Mouse (Mus musculus): Measurements from ENCODE around the gene Rtn1. TPM values are rescaled to one million over a fixed set of nuclear protein-coding genes. Genes with fewer than 3 reads are reported as not detected.

Rtn1 gene
- total RNA-seq, 2 experiments from 2014 or later: 3.3 to 4.6 TPM

DNA sequence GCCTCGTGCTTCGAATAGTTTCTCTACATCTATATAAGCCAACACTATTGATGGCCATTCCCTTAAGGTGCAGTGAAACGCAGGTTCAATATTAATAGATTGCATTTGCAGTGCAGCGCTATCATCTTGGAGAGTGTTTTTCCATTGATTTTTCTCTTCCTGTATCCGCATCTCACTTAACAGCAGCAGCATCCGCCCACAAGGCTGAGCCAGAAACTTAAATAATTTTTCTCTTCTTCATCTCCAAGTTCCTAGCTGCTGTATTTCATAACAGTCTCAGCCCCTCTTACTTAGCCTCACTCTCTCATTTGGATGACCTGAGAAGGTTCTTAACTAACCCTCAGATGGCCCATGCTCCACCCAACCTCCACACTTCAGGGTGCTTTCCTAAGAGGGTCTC is 20.7 kb downstream of the Rtn1 start:
- DNase-seq: no peak
- intact Hi-C loops (cut with DNase I; ENCODE audit: low total_unique reads): no loop called here

DNA sequence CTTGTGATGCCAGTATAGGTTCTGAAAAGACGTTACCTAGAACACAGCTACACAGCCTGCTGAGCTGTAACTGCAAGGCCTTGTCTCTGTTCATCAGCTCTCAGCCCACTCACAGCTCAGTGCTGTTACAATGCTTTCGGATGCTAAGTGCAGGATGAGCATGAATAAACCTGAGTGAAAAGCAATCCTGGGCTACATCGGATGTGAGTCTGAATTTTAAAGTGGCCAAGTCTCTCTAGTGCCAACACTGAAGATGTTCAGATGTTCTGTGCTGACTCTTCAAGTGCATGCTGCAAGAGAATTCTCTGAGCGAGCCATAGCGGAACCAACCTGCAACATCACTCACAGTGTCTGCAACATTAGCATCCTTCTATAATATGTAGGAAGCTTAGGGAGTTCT is 32.5 kb downstream of the Rtn1 start:
- no peak for DNase-seq
- intact Hi-C loops (cut with DNase I; ENCODE audit: low total_unique reads): no loop called here

DNA sequence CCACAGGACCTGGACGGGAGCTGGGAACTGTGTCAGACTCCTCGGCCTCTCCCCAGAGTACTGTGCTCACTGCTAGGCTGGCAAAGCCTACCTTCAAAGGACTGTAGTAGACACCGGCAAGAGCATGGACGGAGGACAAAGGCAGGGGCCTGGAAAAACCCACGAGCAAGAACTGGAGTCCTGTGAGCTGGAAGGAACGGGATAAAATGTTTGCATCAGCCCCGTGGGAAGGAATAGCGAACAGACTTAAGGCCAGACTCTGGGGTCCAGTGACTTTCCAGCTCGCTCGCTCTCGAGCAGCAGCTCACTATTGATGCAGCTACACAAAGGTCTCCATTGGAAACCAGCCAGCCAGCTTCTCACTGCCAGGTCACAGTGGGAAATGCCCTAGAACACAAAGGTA is 34.0 kb downstream of the Rtn1 start:
- intact Hi-C loops (cut with DNase I; ENCODE audit: low total_unique reads): no loop called here
- no peak for DNase-seq

DNA sequence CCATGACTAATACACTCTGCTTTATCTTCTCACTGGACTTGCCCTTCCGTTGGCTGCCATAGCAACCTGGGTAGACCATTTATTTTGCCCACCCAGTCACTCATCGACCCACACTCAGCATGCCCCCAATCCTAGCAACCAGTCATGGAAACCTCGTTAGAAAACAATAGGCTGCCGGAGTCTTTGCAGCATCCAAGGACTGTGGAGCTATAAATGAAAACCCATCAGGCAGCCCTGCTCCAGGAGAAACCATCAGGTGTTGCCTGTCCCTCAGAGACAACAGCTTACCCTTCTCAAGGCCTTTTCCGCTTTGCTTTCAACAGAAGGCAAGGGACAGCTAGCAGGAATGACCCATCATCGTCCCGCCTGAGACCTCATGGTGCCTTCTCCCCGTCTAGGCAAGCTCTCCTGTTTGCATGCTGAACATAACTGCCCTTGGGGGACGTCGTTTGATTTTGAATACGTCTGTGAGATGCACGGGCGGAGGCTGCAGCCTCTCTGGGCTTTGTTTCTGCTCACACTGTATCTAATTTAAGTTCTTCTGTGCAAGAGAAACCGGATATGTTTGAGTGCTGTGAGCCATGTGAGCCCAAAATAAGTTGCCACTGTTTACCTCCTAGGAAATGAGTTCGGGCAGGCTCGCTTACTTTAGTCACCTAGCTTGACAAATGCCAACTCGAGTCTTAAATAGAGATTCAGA is 34.8 kb downstream of the Rtn1 start:
- no peak for DNase-seq
- intact Hi-C loops (cut with DNase I; ENCODE audit: low total_unique reads): no loop called here

- intact Hi-C loops (cut with DNase I; ENCODE audit: low total_unique reads): no loop called here
Measured at GRCm38 (mm10) chr12:72370081-72370480, 38.8 kb downstream of the Rtn1 start.

DNA sequence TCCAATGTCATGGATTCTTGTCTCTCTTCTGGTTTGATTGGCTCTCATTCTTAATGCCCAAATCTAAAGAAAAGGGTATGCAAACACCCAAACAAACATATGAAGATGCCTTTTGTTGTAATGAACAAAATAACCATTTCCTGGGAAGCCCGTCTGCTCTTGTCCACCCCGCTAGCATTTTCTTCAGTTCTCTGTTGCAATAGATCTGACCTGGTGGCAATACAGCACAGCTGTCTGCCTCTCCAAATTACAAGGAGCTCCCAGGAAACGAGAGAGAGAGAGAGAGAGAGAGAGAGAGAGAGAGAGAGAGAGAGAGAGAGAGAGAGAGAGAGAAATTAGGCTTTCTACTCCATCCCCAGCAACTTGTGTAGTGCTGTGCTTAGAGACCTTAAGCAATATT is 42.1 kb downstream of the Rtn1 start:
- intact Hi-C loops (cut with DNase I; ENCODE audit: low total_unique reads): no loop called here
- no peak for DNase-seq

More at GRCm38 (mm10) chr12:72370081-72370480, 38.8 kb downstream of the Rtn1 start:
- DNase-seq: no peak

GRCm38 (mm10) chr12:72366104-72366437 is 42.8 kb downstream of the Rtn1 start:
- intact Hi-C loops (cut with DNase I; ENCODE audit: low total_unique reads): no loop called here
- DNase-seq: no peak

GRCm38 (mm10) chr12:72365231-72366103 is 43.4 kb downstream of the Rtn1 start:
- DNase-seq: no peak
- intact Hi-C loops (cut with DNase I; ENCODE audit: low total_unique reads): no loop called here

DNA sequence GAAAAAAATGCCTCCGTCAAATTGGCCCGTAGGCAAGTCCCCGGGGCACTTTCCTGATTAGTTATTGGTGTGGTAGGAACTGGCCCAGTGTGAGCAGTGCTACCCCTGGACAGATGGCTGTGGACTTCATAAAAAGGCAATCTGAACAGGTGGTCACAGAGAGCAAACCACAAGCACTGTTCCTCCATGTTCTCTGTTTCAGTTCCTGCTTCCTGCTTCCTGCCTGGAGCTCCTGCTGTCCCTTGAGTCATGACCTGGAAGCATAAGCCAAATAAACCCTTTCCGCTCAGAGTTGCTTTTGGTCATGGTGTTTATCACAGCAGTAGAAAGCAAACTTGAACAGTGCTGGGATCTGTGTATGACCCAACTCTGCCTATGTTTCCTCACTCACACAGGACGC is 44.3 kb downstream of the Rtn1 start:
- intact Hi-C loops (cut with DNase I; ENCODE audit: low total_unique reads): no loop called here

DNA sequence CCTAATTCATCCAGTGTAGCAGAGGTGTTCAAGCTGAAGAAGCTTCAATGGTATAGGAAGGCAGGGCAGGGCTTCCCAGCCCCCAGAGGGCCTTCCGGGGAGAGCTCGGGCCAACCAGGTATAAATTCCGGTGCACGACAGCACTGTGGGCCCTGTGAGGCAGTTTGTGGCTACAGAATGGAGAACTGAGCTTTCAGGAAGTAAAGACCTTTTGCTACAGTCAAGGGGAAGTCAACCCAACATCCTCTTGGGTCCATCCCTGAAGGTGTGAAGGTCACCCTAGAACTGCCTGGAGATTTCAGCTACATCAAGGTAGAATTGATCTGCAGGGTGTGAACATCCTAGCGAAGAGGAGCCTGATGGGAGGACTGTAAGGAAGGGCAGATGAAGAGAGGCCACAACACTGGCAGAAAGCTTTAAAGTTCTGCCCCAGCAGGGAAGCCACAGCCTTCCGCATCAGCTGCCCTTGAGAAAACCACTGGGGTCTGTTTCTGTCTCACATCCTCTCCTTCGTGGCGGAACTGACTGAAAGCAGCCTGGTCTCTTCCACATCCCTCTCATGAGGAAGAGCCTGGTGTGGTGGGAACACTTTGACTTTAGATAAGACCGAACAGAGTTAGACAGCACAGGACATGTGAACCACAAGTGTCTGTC is 47.0 kb downstream of the Rtn1 start:
- no peak for DNase-seq
- intact Hi-C loops (cut with DNase I; ENCODE audit: low total_unique reads): no loop called here

More for the DNA sequence above, 44.3 kb downstream of the Rtn1 start:
- DNase-seq: no peak

GRCm38 (mm10) chr12:72360926-72361615 is 47.8 kb downstream of the Rtn1 start:
- no peak for DNase-seq
- intact Hi-C loops (cut with DNase I; ENCODE audit: low total_unique reads): no loop called here

DNA sequence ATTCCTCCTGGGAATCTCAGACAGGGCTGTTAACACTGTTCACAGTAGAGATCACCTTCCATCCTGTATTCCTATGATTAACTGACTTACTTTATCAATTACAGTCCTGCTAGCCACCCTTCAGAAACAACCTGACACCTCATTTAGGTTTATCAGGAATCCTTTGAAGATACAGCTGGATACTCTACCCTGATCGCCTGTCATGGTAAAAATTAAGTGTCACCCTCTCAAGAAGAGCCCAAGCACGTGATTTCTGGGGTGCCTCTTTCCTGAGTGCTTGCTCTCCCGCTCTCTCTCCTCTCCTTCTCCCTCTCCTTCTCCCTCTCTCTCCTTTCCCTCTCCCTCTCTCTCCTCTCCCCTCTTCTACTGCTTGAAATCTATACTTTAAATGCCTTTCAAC is 49.0 kb downstream of the Rtn1 start:
- DNase-seq: no peak
- intact Hi-C loops (cut with DNase I; ENCODE audit: low total_unique reads): no loop called here

- intact Hi-C loops (cut with DNase I; ENCODE audit: low total_unique reads): no loop called here
Measured at GRCm38 (mm10) chr12:72357667-72358420, 51.0 kb downstream of the Rtn1 start.

GRCm38 (mm10) chr12:72354241-72354640 is 54.6 kb downstream of the Rtn1 start:
- no peak for DNase-seq
- intact Hi-C loops (cut with DNase I; ENCODE audit: low total_unique reads): no loop called here

More at GRCm38 (mm10) chr12:72357667-72358420, 51.0 kb downstream of the Rtn1 start:
- no peak for DNase-seq

- no peak for DNase-seq
- intact Hi-C loops (cut with DNase I; ENCODE audit: low total_unique reads): no loop called here
Measured at GRCm38 (mm10) chr12:72353506-72353905, 55.3 kb downstream of the Rtn1 start.

GRCm38 (mm10) chr12:72348508-72348907 is 60.3 kb downstream of the Rtn1 start:
- intact Hi-C loops (cut with DNase I; ENCODE audit: low total_unique reads): no loop called here
- no peak for DNase-seq

- no peak for DNase-seq
- intact Hi-C loops (cut with DNase I; ENCODE audit: low total_unique reads): no loop called here
Measured at GRCm38 (mm10) chr12:72347184-72347583, 61.7 kb downstream of the Rtn1 start.

DNA sequence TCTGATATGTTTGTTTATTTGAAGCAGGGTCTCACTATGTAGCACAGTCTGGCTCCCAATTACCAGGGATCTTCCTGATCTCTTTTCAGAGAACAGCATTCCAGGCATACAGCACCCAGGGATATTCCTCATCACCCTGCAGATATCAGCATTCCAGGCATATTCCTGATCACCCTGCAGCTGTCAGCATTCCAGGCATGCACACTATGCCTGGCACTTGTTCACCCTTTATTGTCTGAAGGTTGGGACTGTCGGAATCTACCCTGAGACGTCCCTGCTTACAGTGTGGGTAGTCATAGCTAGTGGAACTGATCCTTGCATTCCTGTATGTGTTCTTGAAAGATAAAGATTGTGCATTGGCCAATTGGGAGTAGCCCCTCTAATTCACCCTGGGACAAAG is 65.2 kb downstream of the Rtn1 start:
- DNase-seq: no peak
- intact Hi-C loops (cut with DNase I; ENCODE audit: low total_unique reads): no loop called here

- DNase-seq: no peak
- intact Hi-C loops (cut with DNase I; ENCODE audit: low total_unique reads): no loop called here
Measured at GRCm38 (mm10) chr12:72336009-72336408, 72.8 kb downstream of the Rtn1 start.

All from gastrocnemius, postnatal 14 days (tissue).